ENCODE assay signal across 11 mouse cellular contexts in the genomic region with DNA sequence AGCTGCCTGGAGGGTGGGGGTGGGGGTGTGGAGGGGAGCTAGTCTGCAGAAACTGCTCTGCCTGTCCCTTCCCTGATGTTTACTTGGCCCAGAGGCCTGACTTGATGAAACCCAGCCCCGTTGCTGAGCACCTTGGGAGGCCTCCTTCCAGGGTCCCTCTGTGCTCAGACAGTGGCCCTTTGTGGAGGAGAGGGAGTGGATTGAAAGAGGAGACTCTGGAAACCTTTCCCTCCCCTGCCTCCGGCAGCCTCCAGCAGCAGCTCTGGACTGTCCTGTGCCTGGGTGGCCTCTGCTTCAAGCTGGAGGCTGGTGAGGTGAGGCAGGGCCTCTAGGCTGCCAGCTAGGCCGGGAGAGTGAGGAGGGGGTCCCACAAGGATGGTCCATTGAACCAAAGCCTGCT. TPM values are rescaled to one million over a fixed set of nuclear protein-coding genes. Genes with fewer than 3 reads are reported as not detected.
DNase-seq lines count a peak whose midpoint lies in the region; ATAC-seq and TF ChIP-seq lines count a peak whose summit lies in the region.
"Had no signal": no experiment of that assay in that cellular context is flagged by ENCODE, and none has a peak within 500 bp of the region (broad histone marks: within the 10 kb centered on the region; RNA-seq: fewer than 3 reads in every experiment).

No protein-coding gene starts in this region.

- H3K9me3 ChIP-seq in kidney, embryonic 16.5 days (ENCODE audit: low read length): no peaks in the 10 kb centered on the region
- H3K9me3 ChIP-seq in ES-E14 (ENCODE audit: control insufficient read depth, insufficient read depth, low read depth, low read length): no peaks in the 10 kb centered on the region
- no peaks in the 10 kb centered on the region for H3K9me3 ChIP-seq in embryonic facial prominence, embryonic 13.5 days
- no peaks in the 10 kb centered on the region for H3K9me3 ChIP-seq in limb, embryonic 14.5 days (ENCODE audit: control insufficient read depth, low read length)
- H3K9me3 ChIP-seq: liver, embryonic 15.5 days had no signal

- no peak overlapping the region for H3K27ac ChIP-seq in kidney, embryonic 16.5 days (ENCODE audit: low read length)
- H3K27ac ChIP-seq in ES-E14 (ENCODE audit: insufficient read depth, low read depth, low read length, poor library complexity, severe bottlenecking): peak overlapping the region; percentile 80
- peak overlapping the region; percentile 73 for H3K27ac ChIP-seq in embryonic facial prominence, embryonic 13.5 days
- peak overlapping the region; percentile 56 for H3K27ac ChIP-seq in limb, embryonic 14.5 days (replicated peaks; ENCODE audit: low read depth, low read length)
- H3K27ac ChIP-seq: liver, embryonic 15.5 days had no signal

- intact Hi-C loops in gastrocnemius, postnatal 14 days (cut with DNase I; ENCODE audit: low total_unique reads): no loop called here

- H3K4me3 ChIP-seq in kidney, embryonic 16.5 days (ENCODE audit: low read length): no peak overlapping the region
- no peak overlapping the region for H3K4me3 ChIP-seq in ES-E14 (ENCODE audit: insufficient read depth in 1 of 2, low read depth in 1 of 2, low read length in 2 of 2, poor library complexity in 1 of 2, severe bottlenecking in 1 of 2)
- H3K4me3 ChIP-seq in embryonic facial prominence, embryonic 13.5 days: no peak overlapping the region
- no peak overlapping the region for H3K4me3 ChIP-seq in limb, embryonic 14.5 days (replicated peaks; ENCODE audit: low read length)
- H3K4me3 ChIP-seq: liver, embryonic 15.5 days; myocyte had no signal

- ATAC-seq in kidney, embryonic 16.5 days (ENCODE audit: low FRiP score, low TSS enrichment): peak; percentile 59; the same call in 1 of the 2 replicates
- ATAC-seq in embryonic facial prominence, embryonic 13.5 days (ENCODE audit: insufficient number of reproducible peaks, insufficient read depth, low FRiP score, low TSS enrichment, low read depth): peak; percentile 78
- ATAC-seq in limb, embryonic 14.5 days (ENCODE audit: low FRiP score, low read depth): peak; percentile 50; the same call in 1 of the 2 replicates

- no peaks in the 10 kb centered on the region for H3K4me1 ChIP-seq in kidney, embryonic 16.5 days (ENCODE audit: insufficient read depth, low read length)
- peaks cover 0 to 9% of the 10 kb centered on the region in 2 experiments; a peak in 2 of 4 replicates for H3K4me1 ChIP-seq in ES-E14 (ENCODE audit: control insufficient read depth in 2 of 2, insufficient read depth in 2 of 2, low read length in 2 of 2, poor library complexity in 1 of 2)
- H3K4me1 ChIP-seq in embryonic facial prominence, embryonic 13.5 days: peaks cover 23% of the 10 kb centered on the region
- H3K4me1 ChIP-seq in limb, embryonic 14.5 days (ENCODE audit: control insufficient read depth, insufficient read depth, low read length): peaks cover 8% of the 10 kb centered on the region
- H3K4me1 ChIP-seq: liver, embryonic 15.5 days had no signal

- in situ Hi-C loops in ES-E14 (cut with MboI; ENCODE audit: low sequenced_read_pairs in 2 of 2, unreplicated experiment in 2 of 2): no loop called here

- no peak overlapping the region; the same call in 1 of the 2 replicates for H3K9ac ChIP-seq in kidney, embryonic 16.5 days (replicated peaks; ENCODE audit: low read length)
- H3K9ac ChIP-seq in ES-E14 (ENCODE audit: insufficient read depth, low read depth, low read length, poor library complexity, severe bottlenecking): peak overlapping the region; percentile 31; the same call in 1 of the 2 replicates
- H3K9ac ChIP-seq in embryonic facial prominence, embryonic 13.5 days: peak overlapping the region; percentile 55
- H3K9ac ChIP-seq in limb, embryonic 14.5 days (ENCODE audit: low read depth, low read length, severe bottlenecking): 0 out of 2 replicates have a peak overlapping the region, but pooled peaks have one; percentile 12
- H3K9ac ChIP-seq: liver, embryonic 15.5 days had no signal

- no peak for TF ChIP-seq POLR2A in limb, embryonic 14.5 days (IDR thresholded peaks at IDR 0.05; ENCODE audit: borderline replicate concordance, extremely low read depth, insufficient read depth, insufficient read length)

- no peaks in the 10 kb centered on the region for H3K27me3 ChIP-seq in kidney, embryonic 16.5 days (ENCODE audit: insufficient read depth, low read length)
- H3K27me3 ChIP-seq in embryonic facial prominence, embryonic 13.5 days: no peaks in the 10 kb centered on the region
- H3K27me3 ChIP-seq in limb, embryonic 14.5 days (ENCODE audit: control insufficient read depth, insufficient read depth, low read length): no peaks in the 10 kb centered on the region

- DNase-seq in kidney, adult 18-20 months: no peak
- no peak for DNase-seq in ES-E14 (ENCODE audit: low read depth, low spot score)
- DNase-seq in limb, embryonic 14.5 days (ENCODE audit: low spot score): no peak
- no peak for DNase-seq in adrenal gland, postnatal 36 days
- no peak for DNase-seq in gastrocnemius, postnatal 14 days
- no peak for DNase-seq in layer of hippocampus, adult 9-11 months
- DNase-seq: heart, postnatal 36 days had no signal

- WGBS in kidney, embryonic 16.5 days: 13% methylated on average over 3 of the region's 3 CpGs
- 4% methylated on average over 3 of the region's 3 CpGs for WGBS in embryonic facial prominence, embryonic 13.5 days
- WGBS in limb, embryonic 14.5 days: 15% methylated on average over 3 of the region's 3 CpGs

- H3K4me2 ChIP-seq in kidney, embryonic 16.5 days (replicated peaks; ENCODE audit: low read depth, low read length): no peak overlapping the region
- no peak overlapping the region for H3K4me2 ChIP-seq in embryonic facial prominence, embryonic 13.5 days
- H3K4me2 ChIP-seq in limb, embryonic 14.5 days (replicated peaks; ENCODE audit: low read depth, low read length, severe bottlenecking): no peak overlapping the region
- H3K4me2 ChIP-seq: liver, embryonic 15.5 days had no signal

- H3K36me3 ChIP-seq in kidney, embryonic 16.5 days (ENCODE audit: insufficient read depth, low read length): no peaks in the 10 kb centered on the region
- H3K36me3 ChIP-seq in ES-E14 (ENCODE audit: control insufficient read depth, insufficient read depth, low read length, poor library complexity, severe bottlenecking): no peaks in the 10 kb centered on the region
- no peaks in the 10 kb centered on the region for H3K36me3 ChIP-seq in embryonic facial prominence, embryonic 13.5 days
- no peaks in the 10 kb centered on the region for H3K36me3 ChIP-seq in limb, embryonic 14.5 days (ENCODE audit: control insufficient read depth, insufficient read depth, low read length)
- H3K36me3 ChIP-seq: liver, embryonic 15.5 days had no signal

TF ChIP-seq in ES-E14, 5 proteins besides CTCF, POLR2A, EP300 and RAD21:
- no peak for TF ChIP-seq MAFK (IDR thresholded peaks at IDR 0.05; ENCODE audit: insufficient read depth, low read depth, low read length)
- TF ChIP-seq CHD2 (IDR thresholded peaks at IDR 0.05; ENCODE audit: low read depth, low read length): no peak
- no peak for TF ChIP-seq HCFC1 (IDR thresholded peaks at IDR 0.05; ENCODE audit: borderline replicate concordance, insufficient read depth, low read length)
- no peak for TF ChIP-seq ZC3H11A (IDR thresholded peaks at IDR 0.05; ENCODE audit: borderline replicate concordance, low read depth, low read length)
- TF ChIP-seq ZNF384 (IDR thresholded peaks at IDR 0.05; ENCODE audit: low read depth, low read length): no peak

RNA-seq across cellular contexts. Expression of gene Epb41l1, which starts 13.7 kb away (rescaled TPM):
- polyA plus RNA-seq in kidney, embryonic 16.5 days (2015; fragmentation: Nextera tagmentation; extraction: Ambion mirVana): 2.1 and 2.5 TPM in 2 replicates
- total RNA-seq in ES-E14 (2012; rRNA removed): 20.5 and 27.3 TPM in 2 replicates
- 4.4 and 4.5 TPM in 2 replicates for polyA plus RNA-seq in embryonic facial prominence, embryonic 13.5 days (2015; fragmentation: Nextera tagmentation; extraction: Ambion mirVana)
- 37.0 and 37.2 TPM in 2 replicates for polyA plus RNA-seq in limb, embryonic 14.5 days (2012; rRNA removed)
- 5.0 and 5.8 TPM in 2 replicates for polyA plus RNA-seq in limb, embryonic 14.5 days (2014; fragmentation: Nextera tagmentation; extraction: Ambion mirVana)
- total RNA-seq in adrenal gland, postnatal 36 days (2021): 10 to 100 TPM; 49.7 to 67.5 TPM
- 10 to 100 TPM in 1 of 2 experiments, 1 to 10 TPM in 1; 8.0 to 11.8 TPM for total RNA-seq in gastrocnemius, postnatal 14 days (2021)
